Mouse (Mus musculus): Measurements from ENCODE around the gene Snap23. TPM values are rescaled to one million over a fixed set of nuclear protein-coding genes. Genes with fewer than 3 reads are reported as not detected.

Gene Snap23
- polyA plus RNA-seq (2012; rRNA removed), result 17.0 and 19.9 TPM in 2 replicates

GRCm38 (mm10) chr2:120566886-120567797 is at the start of gene Snap23:
TSS of gene Snap23 (plus strand) at chr2:120567671.

GRCm38 (mm10) chr2:120563235-120563990 is 4.1 kb upstream of the Snap23 start, which contains the start of gene Zfp106:
TSS of gene Zfp106 (minus strand) at chr2:120563843.

GRCm38 (mm10) chr2:120608830-120609723 is 41.6 kb downstream of the Snap23 start, which contains the start of the genes Haus2 and Lrrc57:
TSS of gene Haus2 (plus strand) at chr2:120609383.
TSS of gene Lrrc57 (minus strand) at chr2:120609520.

GRCm38 (mm10) chr2:120628886-120629735 is 61.6 kb downstream of the Snap23 start, which contains the start of gene Stard9:
TSS of gene Stard9 (plus strand) at chr2:120629121.

Other genes starting within 250 kb of the Snap23 start
- gene Vps39, start 214.5 kb upstream of the Snap23 start, polyA plus RNA-seq (2012; rRNA removed), result 6.6 and 7.0 TPM in 2 replicates
- 4.8 and 5.5 TPM in 2 replicates for gene Ganc, start 163.8 kb upstream of the Snap23 start, polyA plus RNA-seq (2012; rRNA removed)
- gene Tmem87a, start 163.6 kb upstream of the Snap23 start, polyA plus RNA-seq (2012; rRNA removed), result 6.2 and 6.6 TPM in 2 replicates
- 2.2 and 3.1 TPM in 2 replicates for gene Capn3, start 111.7 kb upstream of the Snap23 start, polyA plus RNA-seq (2012; rRNA removed)
- gene Zfp106, start 3.8 kb upstream of the Snap23 start, polyA plus RNA-seq (2012; rRNA removed), result 14.2 and 17.1 TPM in 2 replicates
- 8.2 and 9.5 TPM in 2 replicates for gene Haus2, start 41.7 kb downstream of the Snap23 start, polyA plus RNA-seq (2012; rRNA removed)
- gene Lrrc57, start 41.8 kb downstream of the Snap23 start, polyA plus RNA-seq (2012; rRNA removed), result 7.2 and 9.4 TPM in 2 replicates
- gene Stard9, start 61.5 kb downstream of the Snap23 start, polyA plus RNA-seq (2012; rRNA removed), result 1.4 and 1.6 TPM in 2 replicates

All from liver, embryonic 14 days (tissue).